Mouse (Mus musculus) right cerebral cortex, postnatal 25 days (tissue): ENCODE measurements around the gene Uhrf1.

ENCODE experiments used
- DNase-seq: peaks from one replicate; pipeline ENCODE4 v3.0.0; 2022

The Uhrf1 gene

GRCm38 (mm10) chr17:56356921-56357885, 54.1 kb downstream of the Uhrf1 start:
- peak; percentile 72 for DNase-seq

GRCm38 (mm10) chr17:56359183-56359725, 56.1 kb downstream of the Uhrf1 start:
- no peak for DNase-seq

GRCm38 (mm10) chr17:56359864-56360263, 56.7 kb downstream of the Uhrf1 start:
- DNase-seq, result no peak

- peak; percentile 26 for DNase-seq
Observed at GRCm38 (mm10) chr17:56360451-56360850, 57.3 kb downstream of the Uhrf1 start.

GRCm38 (mm10) chr17:56361542-56361941, 58.4 kb downstream of the Uhrf1 start:
- no peak for DNase-seq

- no peak for DNase-seq
Observed at GRCm38 (mm10) chr17:56365791-56366673, 62.9 kb downstream of the Uhrf1 start.

GRCm38 (mm10) chr17:56368291-56368790, 65.2 kb downstream of the Uhrf1 start:
- DNase-seq, result no peak

GRCm38 (mm10) chr17:56370090-56370489, 67.0 kb downstream of the Uhrf1 start:
- no peak for DNase-seq

GRCm38 (mm10) chr17:56371029-56371660, 68.0 kb downstream of the Uhrf1 start:
- peak; percentile 81 for DNase-seq

- DNase-seq, result no peak
Observed at GRCm38 (mm10) chr17:56372109-56372508, 69.0 kb downstream of the Uhrf1 start.
